Mouse (Mus musculus) liver, embryonic 14.5 days (tissue): ENCODE data around the gene Crb3.

Source experiments
- CTCF ChIP-seq: IDR thresholded peaks from 2 replicates; pipeline ENCODE4 v1.5.1; 2016; ENCODE audit warnings: antibody characterized with exemption, low read depth, control low read depth
- EP300 ChIP-seq: IDR thresholded peaks from 2 replicates; pipeline ENCODE4 v1.6.1; 2016; ENCODE audit warnings: antibody characterized with exemption, low read depth

DNA sequence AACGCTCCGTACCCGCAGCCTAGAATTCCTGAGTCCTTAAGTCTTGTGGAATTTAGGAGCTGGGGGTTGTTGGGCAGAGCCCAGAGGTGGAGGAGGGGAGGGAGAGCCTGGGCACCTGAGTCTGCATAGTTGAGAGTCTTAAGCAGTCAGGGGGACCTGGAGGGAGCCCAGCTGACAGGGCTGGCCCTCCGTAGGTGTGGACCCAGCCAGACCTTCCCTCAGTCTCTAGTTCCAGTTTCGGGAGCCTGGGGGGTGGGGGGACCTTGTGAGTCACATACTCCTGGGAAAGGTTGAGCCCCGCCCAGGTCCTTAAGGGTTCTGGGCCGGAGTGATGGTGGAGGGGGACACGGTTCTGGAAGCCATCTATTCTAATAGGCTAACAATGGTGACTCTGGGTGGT, 4.1 kb downstream of the Crb3 start:
- no peak for TF ChIP-seq CTCF
- TF ChIP-seq EP300 = no peak
